Mouse (Mus musculus) CH12.LX (cell line): ENCODE measurements at regions not wholly inside any gene's neighbourhood (a gene's known extent, or its start where the extent isn't known, plus 50 kb on each side); places are given as distances from the start of the nearest gene placed in this dataset.
"Not testable (repeated sequence)": the region's sequence is repeated elsewhere in the genome, so short reads cannot be mapped to it uniquely, and the experiment has no call there.

Experiments
- DNase-seq: peaks from one replicate; pipeline ENCODE4 v3.0.0-alpha.2; 2013; ENCODE audit errors: extremely low read depth
- H3K27ac ChIP-seq: 2 replicates; pipeline ENCODE4 v1.5.1; 2012; ENCODE audit warnings: low read depth, mild to moderate bottlenecking, control low read depth, moderate library complexity; ENCODE audit not compliant: insufficient read depth
- H3K27me3 ChIP-seq: replicated peaks from 2 replicates; pipeline ENCODE3; 2012; ENCODE audit warnings: inconsistent platforms
- H3K36me3 ChIP-seq, 2 experiments: replicated peaks in 1 of 2; 2 replicates each; pipeline versions ENCODE3 to v1.6.1; 2012; ENCODE audit warnings: inconsistent platforms in 1 of 2, low read length in 1 of 2, mild to moderate bottlenecking in 1 of 2, mixed read lengths in 1 of 2, moderate library complexity in 1 of 2; ENCODE audit not compliant: control insufficient read depth in 1 of 2, insufficient read depth in 1 of 2
- H3K4me1 ChIP-seq, 2 experiments: 2 replicates each; pipeline ENCODE4 v1.6.1; 2012; ENCODE audit warnings: inconsistent platforms in 1 of 2, moderate library complexity in 1 of 2; ENCODE audit not compliant: insufficient read depth in 2 of 2, control insufficient read depth in 1 of 2
- H3K4me2 ChIP-seq: 2 replicates; pipeline ENCODE4 v1.6.1; 2012; ENCODE audit warnings: low read depth, mild to moderate bottlenecking, control low read depth; ENCODE audit not compliant: poor library complexity, insufficient read depth, severe bottlenecking
- H3K4me3 ChIP-seq, 3 experiments: fragments of 150-350 bp in 1 of 3; sonication (generic) in 1 of 3; replicated peaks in 1 of 3; 2 replicates each; pipeline versions ENCODE3 to v1.5.1; 2011 to 2012; ENCODE audit warnings: low read depth in 2 of 3, low read length in 2 of 3, mild to moderate bottlenecking in 2 of 3, moderate library complexity in 2 of 3, control low read depth in 1 of 3, improper control_type of control experiment in 1 of 3, inconsistent platforms in 1 of 3, mixed read lengths in 1 of 3; ENCODE audit not compliant: poor library complexity in 1 of 3
- H3K79me2 ChIP-seq: replicated peaks from 2 replicates; pipeline ENCODE4 v1.6.1; 2012; ENCODE audit warnings: mild to moderate bottlenecking, moderate library complexity; ENCODE audit not compliant: control insufficient read depth, poor library complexity, insufficient read depth, severe bottlenecking; ENCODE audit errors: extremely low read depth
- H3K9ac ChIP-seq: 2 replicates; pipeline ENCODE4 v1.6.1; 2012; ENCODE audit warnings: low read depth, mild to moderate bottlenecking, control low read depth, moderate library complexity; ENCODE audit not compliant: insufficient read depth
- H3K9me3 ChIP-seq: replicated peaks from 2 replicates; pipeline ENCODE3; 2012; ENCODE audit warnings: low read length, inconsistent platforms, mixed read lengths
- BHLHE40 ChIP-seq: IDR thresholded peaks from 2 replicates; pipeline ENCODE4 v1.6.1; 2011; ENCODE audit warnings: mild to moderate bottlenecking, low read depth, low read length, improper control_type of control experiment
- CHD1 ChIP-seq: IDR thresholded peaks from 2 replicates; pipeline ENCODE4 v1.6.1; 2012; ENCODE audit warnings: low read depth, low read length, improper control_type of control experiment, inconsistent platforms
- EP300 ChIP-seq: IDR thresholded peaks from 2 replicates; pipeline ENCODE4 v1.6.1; 2011; ENCODE audit warnings: low read length, improper control_type of control experiment
- ETS1 ChIP-seq: conservative IDR thresholded peaks from 2 replicates; pipeline ENCODE4 v1.6.1; 2012; ENCODE audit warnings: low read depth, mild to moderate bottlenecking, inconsistent platforms, low read length, improper control_type of control experiment, moderate library complexity
- GABPA ChIP-seq: IDR thresholded peaks from 2 replicates; pipeline ENCODE4 v1.6.1; 2012; ENCODE audit warnings: low read depth, low read length, improper control_type of control experiment, inconsistent platforms; ENCODE audit not compliant: insufficient replicate concordance
- HCFC1 ChIP-seq: IDR thresholded peaks from 2 replicates; pipeline ENCODE4 v1.6.1; 2012; ENCODE audit warnings: low read depth, mild to moderate bottlenecking, inconsistent platforms, low read length, improper control_type of control experiment
- JUN ChIP-seq: IDR thresholded peaks from 2 replicates; pipeline ENCODE4 v1.6.1; 2011; ENCODE audit warnings: low read depth, mild to moderate bottlenecking, low read length, improper control_type of control experiment, moderate library complexity; ENCODE audit not compliant: insufficient read depth
- JUND ChIP-seq: conservative IDR thresholded peaks from 2 replicates; pipeline ENCODE4 v1.6.1; 2011; ENCODE audit warnings: low read depth, low read length, improper control_type of control experiment
- MAFK ChIP-seq: IDR thresholded peaks from 2 replicates; pipeline ENCODE4 v1.6.1; 2011; ENCODE audit warnings: low read length, improper control_type of control experiment; ENCODE audit not compliant: insufficient replicate concordance
- MAX ChIP-seq: IDR thresholded peaks from 2 replicates; pipeline ENCODE4 v1.6.1; 2011; ENCODE audit warnings: low read length, improper control_type of control experiment
- MAZ ChIP-seq: IDR thresholded peaks from 2 replicates; pipeline ENCODE4 v1.6.1; 2012; ENCODE audit warnings: low read depth, mild to moderate bottlenecking, inconsistent platforms, low read length, improper control_type of control experiment, moderate library complexity
- MEF2A ChIP-seq: IDR thresholded peaks from 2 replicates; pipeline ENCODE4 v1.6.1; 2014; ENCODE audit warnings: low read depth, mild to moderate bottlenecking, inconsistent platforms, low read length, improper control_type of control experiment, borderline replicate concordance
- MXI1 ChIP-seq: IDR thresholded peaks from 2 replicates; pipeline ENCODE4 v1.6.1; 2011; ENCODE audit warnings: mild to moderate bottlenecking, low read depth, low read length, improper control_type of control experiment
- NELFE ChIP-seq: IDR thresholded peaks from 2 replicates; pipeline ENCODE4 v1.6.1; 2011; ENCODE audit warnings: low read depth, low read length, improper control_type of control experiment
- PAX5 ChIP-seq: IDR thresholded peaks from 2 replicates; pipeline ENCODE4 v1.6.1; 2012; ENCODE audit warnings: low read length, inconsistent platforms, mixed read lengths
- POLR2AphosphoS2 ChIP-seq: IDR thresholded peaks from 2 replicates; pipeline ENCODE4 v1.6.1; 2011; ENCODE audit warnings: low read depth, low read length, improper control_type of control experiment
- RAD21 ChIP-seq: IDR thresholded peaks from 2 replicates; pipeline ENCODE4 v1.6.1; 2011; ENCODE audit warnings: low read depth, mild to moderate bottlenecking, low read length, improper control_type of control experiment, moderate library complexity
- RCOR1 ChIP-seq: conservative IDR thresholded peaks from 2 replicates; pipeline ENCODE4 v1.6.1; 2012; ENCODE audit warnings: low read depth, mild to moderate bottlenecking, inconsistent platforms, low read length, improper control_type of control experiment
- TBP ChIP-seq: conservative IDR thresholded peaks from 2 replicates; pipeline ENCODE4 v1.6.1; 2011; ENCODE audit warnings: low read depth, low read length, improper control_type of control experiment
- UBTF ChIP-seq: IDR thresholded peaks from 2 replicates; pipeline ENCODE4 v1.6.1; 2012; ENCODE audit warnings: low read depth, mild to moderate bottlenecking, inconsistent platforms, low read length, improper control_type of control experiment, moderate library complexity
- USF2 ChIP-seq: conservative IDR thresholded peaks from 2 replicates; pipeline ENCODE4 v1.6.1; 2011; ENCODE audit warnings: low read depth, low read length, improper control_type of control experiment
- ZC3H11A ChIP-seq: IDR thresholded peaks from 2 replicates; pipeline ENCODE4 v1.6.1; 2012; ENCODE audit warnings: low read depth, mild to moderate bottlenecking, inconsistent platforms, low read length, improper control_type of control experiment
- ZNF384 ChIP-seq: IDR thresholded peaks from 2 replicates; pipeline ENCODE4 v1.6.1; 2012; ENCODE audit warnings: low read depth, low read length, improper control_type of control experiment, inconsistent platforms
- dilution Hi-C: fragments of 300-500 bp; cut with MboI; formaldehyde crosslinking; loops from 2 replicates; pipeline ENCODE4 v1.14.3; 2020; ENCODE audit warnings: low sequenced_read_pairs; ENCODE audit not compliant: extremely low pct_unique_long_range_greater_than_20kb, extremely low pct_ligation_motif_present
- in situ Hi-C: fragments of 300-500 bp; cut with MboI; formaldehyde crosslinking; loops from 3 replicates; pipeline ENCODE4 v1.14.3; 2019; ENCODE audit warnings: low sequenced_read_pairs, low pct_ligation_motif_present, low pct_unique_long_range_greater_than_20kb, mixed read lengths

- TF ChIP-seq MAFK (no peak), RCOR1 (no peak), JUND (no peak), MEF2A (no peak), PAX5 (no peak), USF2 (no peak), EP300 (no peak), MAX (no peak), MXI1 (no peak), MAZ (no peak), BHLHE40 (no peak), UBTF (no peak), ZNF384 (no peak), RAD21 (no peak)
- TF ChIP-seq, all 38 proteins: peak for 0
- no peaks in the 10 kb centered on the region for H3K36me3 ChIP-seq
- H3K9ac ChIP-seq = no peak overlapping the region
- no peak overlapping the region for H3K4me2 ChIP-seq
- peaks cover 0 to 4% of the 10 kb centered on the region in 2 experiments; a peak in 1 of 4 replicates for H3K4me1 ChIP-seq
- H3K79me2 ChIP-seq = no peaks in the 10 kb centered on the region
- no peaks in the 10 kb centered on the region for H3K9me3 ChIP-seq
- H3K27ac ChIP-seq = no peak overlapping the region
- in situ Hi-C loops = no loop called here
- H3K4me3 ChIP-seq = no peak overlapping the region
- H3K27me3 ChIP-seq = no peaks in the 10 kb centered on the region
- dilution Hi-C loops = no loop called here
- DNase-seq = no peak
Measured at GRCm38 (mm10) chr14:19166821-19167220, 251.9 kb downstream of the Gm21738 start.

- H3K27ac ChIP-seq, in situ Hi-C loops, dilution Hi-C loops, H3K27me3 ChIP-seq, H3K9ac ChIP-seq, H3K79me2 ChIP-seq, H3K4me1 ChIP-seq, H3K9me3 ChIP-seq, DNase-seq, H3K4me3 ChIP-seq, H3K4me2 ChIP-seq, H3K36me3 ChIP-seq: not testable (repeated sequence)
Measured at GRCm38 (mm10) chr14:19139875-19140274, 245.8 kb upstream of the Ube2e2 start.

- TF ChIP-seq POLR2AphosphoS2 (no peak), HCFC1 (no peak), NELFE (no peak), GABPA (no peak), PAX5 (no peak), JUN (no peak), ZC3H11A (no peak), ZNF384 (no peak), TBP (no peak), CHD1 (no peak), ETS1 (no peak), RCOR1 (no peak)
- H3K79me2 ChIP-seq = no peaks in the 10 kb centered on the region
Measured at GRCm38 (mm10) chr14:19131532-19131931, 237.5 kb upstream of the Ube2e2 start.

More at GRCm38 (mm10) chr14:19131532-19131931, 237.5 kb upstream of the Ube2e2 start:
- H3K4me1 ChIP-seq = no peaks in the 10 kb centered on the region
- no peak overlapping the region for H3K4me3 ChIP-seq
- H3K9ac ChIP-seq = no peak overlapping the region
- no peaks in the 10 kb centered on the region for H3K9me3 ChIP-seq
- in situ Hi-C loops = no loop called here
- no peaks in the 10 kb centered on the region for H3K27me3 ChIP-seq
- no peak overlapping the region for H3K27ac ChIP-seq
- H3K4me2 ChIP-seq = no peak overlapping the region
- dilution Hi-C loops = no loop called here
- H3K36me3 ChIP-seq = no peaks in the 10 kb centered on the region
- no peak for DNase-seq
